Mouse (Mus musculus) CD4-positive, CD25-positive, alpha-beta regulatory T cell, adult 4 months (primary cell): ENCODE measurements at regions not wholly inside any gene's neighbourhood (a gene's known extent, or its start where the extent isn't known, plus 50 kb on each side); places are given as distances from the start of the nearest gene placed in this dataset.

Experiments used
- ATAC-seq: one replicate; pipeline ENCODE4 v1.8.0; 2017

GRCm38 (mm10) chr13:107530392-107530791, 508.5 kb upstream of the Kif2a start:
- ATAC-seq = no peak

GRCm38 (mm10) chr13:107528724-107529456, 507.0 kb upstream of the Kif2a start:
- ATAC-seq = no peak

DNA sequence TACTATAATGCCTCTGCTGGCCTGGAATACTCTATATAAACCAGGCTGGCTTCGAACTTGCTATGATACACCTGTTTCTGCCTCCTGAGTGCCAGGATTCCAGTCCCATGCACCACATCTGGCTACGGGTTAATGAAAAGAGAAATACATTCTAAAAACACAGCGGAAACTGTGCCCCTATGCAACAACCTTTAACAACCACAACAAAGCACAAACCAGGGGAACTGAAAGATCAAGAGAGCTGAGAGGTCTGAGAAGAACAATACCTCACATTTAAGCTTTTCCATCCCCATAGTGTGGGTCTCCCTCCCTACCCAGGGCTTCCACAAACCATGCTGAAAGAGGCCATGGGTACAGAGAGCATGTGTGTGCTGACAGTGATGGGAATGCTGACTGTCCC, 501.0 kb upstream of the Kif2a start:
- ATAC-seq = peak; percentile 34

GRCm38 (mm10) chr13:107514236-107514635, 492.3 kb upstream of the Kif2a start:
- ATAC-seq = no peak

- no peak for ATAC-seq
These were observed 491.6 kb upstream of the Kif2a start for GRCm38 (mm10) chr13:107513274-107514146.

GRCm38 (mm10) chr13:107507336-107507735, 485.4 kb upstream of the Kif2a start:
- no peak for ATAC-seq

DNA sequence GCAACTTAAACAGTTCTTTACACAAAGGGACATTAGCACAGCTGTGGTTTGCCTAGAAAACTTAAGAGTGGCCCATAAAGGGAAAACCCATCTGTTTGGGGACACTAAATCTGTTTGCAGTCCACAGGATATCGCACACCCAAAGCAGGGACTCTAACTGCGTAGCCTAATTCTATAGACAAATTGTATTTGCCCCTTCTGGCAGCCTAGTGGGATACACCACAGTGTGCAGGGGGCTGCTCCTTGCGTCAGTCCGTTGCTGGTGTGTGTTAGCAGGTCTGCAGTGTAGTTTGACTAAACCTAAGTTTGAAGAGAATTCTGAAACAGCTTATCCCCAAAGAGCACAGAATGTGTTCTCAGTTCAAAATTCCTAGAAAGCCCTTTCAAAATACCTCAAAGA, 484.9 kb upstream of the Kif2a start:
- ATAC-seq = no peak

GRCm38 (mm10) chr13:107505318-107505717, 483.4 kb upstream of the Kif2a start:
- no peak for ATAC-seq

GRCm38 (mm10) chr13:107502261-107502660, 480.3 kb upstream of the Kif2a start:
- no peak for ATAC-seq

DNA sequence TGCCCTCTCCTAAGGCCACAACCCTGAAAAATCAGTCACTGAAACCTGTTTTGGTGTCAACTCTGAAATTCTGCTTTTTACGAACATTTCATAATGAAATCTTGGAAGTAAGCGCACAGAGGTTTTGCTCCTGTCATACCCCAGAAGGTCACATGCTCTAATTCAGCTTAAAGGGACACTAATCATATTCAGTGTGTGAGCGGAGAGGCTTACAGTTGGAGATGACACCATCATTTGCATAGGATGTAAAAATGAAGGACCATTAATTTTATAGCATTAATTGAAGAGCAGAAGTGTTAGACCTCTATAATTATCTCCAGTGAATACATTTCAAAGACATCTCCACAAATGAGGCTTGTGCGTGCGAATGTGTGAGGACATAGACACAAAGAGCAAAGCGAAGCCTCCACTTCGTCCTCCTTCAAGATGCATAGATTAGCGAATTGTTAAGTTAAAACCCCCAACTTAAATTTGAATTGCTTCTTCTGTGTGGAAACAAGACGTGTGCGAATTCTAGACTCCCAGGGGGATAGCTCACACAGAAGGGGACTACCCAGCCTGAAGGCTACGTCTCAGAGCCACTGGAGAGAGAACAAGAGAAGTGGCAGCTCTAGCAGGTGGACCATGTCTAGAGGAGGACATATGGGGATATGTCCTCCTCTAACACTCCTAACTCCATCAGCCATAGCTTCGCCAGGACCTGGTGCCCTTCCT, 479.0 kb upstream of the Kif2a start:
- no peak for ATAC-seq

GRCm38 (mm10) chr13:107499296-107499695, 477.4 kb upstream of the Kif2a start:
- ATAC-seq = no peak

GRCm38 (mm10) chr13:107495161-107495732, 473.3 kb upstream of the Kif2a start:
- ATAC-seq = no peak

DNA sequence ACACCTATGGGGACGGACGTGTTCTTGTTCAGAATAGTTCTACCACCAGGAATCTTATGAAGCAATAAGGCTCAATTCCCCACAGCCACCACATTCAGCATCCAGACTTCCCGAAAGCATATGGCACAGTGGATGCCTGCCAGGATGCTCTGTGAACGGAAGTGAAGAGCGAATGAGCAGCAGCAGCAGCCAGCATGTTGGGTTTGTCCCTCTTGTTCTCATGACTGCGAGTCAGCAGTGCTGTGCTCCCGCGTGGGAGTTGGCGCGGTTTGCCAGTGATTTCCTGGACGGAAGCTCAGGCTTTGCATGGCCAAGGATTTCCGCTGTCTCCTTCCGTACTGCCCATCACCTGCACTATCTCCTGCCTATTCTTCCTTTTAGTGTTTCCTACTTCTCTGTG, 471.8 kb upstream of the Kif2a start:
- no peak for ATAC-seq

- ATAC-seq = no peak
These were observed 470.5 kb upstream of the Kif2a start for GRCm38 (mm10) chr13:107492448-107492847.

DNA sequence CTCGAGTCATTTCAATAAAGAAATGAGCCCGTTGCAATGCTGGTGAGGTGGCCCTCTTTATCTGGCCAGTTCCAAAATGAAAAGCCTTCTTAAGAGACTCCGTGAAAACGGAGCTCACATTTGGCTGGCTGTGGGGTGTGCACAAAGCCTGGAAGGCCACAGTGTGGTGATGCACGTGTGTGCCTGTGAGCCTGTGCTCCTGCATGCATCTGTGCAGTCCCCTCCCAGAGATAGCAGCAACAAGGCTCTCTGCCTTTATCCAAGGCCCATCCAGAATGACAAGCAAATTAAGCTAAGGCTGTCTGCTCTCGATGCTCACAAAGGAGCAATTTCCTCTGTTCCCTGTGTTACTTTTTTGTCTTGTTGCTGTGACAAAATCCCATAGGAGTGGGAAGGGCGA, 469.5 kb upstream of the Kif2a start:
- no peak for ATAC-seq

GRCm38 (mm10) chr13:107485400-107486017, 463.6 kb upstream of the Kif2a start:
- ATAC-seq = no peak

DNA sequence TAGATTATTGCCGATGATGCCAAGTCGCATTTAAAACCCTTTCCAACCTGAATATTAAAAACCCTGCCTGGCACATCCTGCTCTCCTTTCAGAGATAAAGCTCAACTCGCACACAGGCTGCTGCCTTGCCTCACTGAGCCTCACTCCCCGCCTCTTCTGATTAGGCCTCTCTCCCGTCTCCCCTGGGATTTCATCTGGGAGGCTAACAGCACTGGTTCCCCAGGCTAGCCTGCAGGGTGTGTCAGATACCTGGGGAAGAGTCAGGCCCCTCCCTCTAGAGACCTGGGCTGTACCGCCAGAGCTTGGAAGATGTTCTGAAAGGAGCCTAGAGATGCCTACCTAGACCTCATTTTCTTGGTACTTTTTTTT, 462.7 kb upstream of the Kif2a start:
- ATAC-seq = no peak

GRCm38 (mm10) chr13:107483967-107484629, 462.2 kb upstream of the Kif2a start:
- no peak for ATAC-seq

- ATAC-seq = no peak
These were observed 453.2 kb upstream of the Kif2a start for GRCm38 (mm10) chr13:107475166-107475565.

GRCm38 (mm10) chr13:107469491-107470276, 447.8 kb upstream of the Kif2a start:
- no peak for ATAC-seq

DNA sequence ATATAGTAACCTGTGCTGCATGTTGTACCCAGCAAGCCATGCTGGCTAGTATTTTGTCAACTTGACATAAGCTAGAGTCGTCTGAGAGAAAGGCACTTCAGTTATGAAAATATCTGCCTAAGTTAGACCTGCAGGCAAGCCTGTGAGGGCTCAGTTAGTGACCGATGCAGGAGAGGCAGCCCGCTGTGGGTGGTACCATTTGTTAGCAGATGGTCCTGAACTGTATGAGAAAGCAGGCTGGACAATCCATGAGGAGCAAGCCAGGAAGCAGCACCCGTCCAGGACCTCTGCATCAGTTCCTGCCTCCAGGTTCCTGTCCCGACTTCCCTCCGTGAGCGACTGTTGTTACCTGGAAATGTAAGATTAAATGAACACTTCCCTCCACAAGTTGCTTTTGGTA, 440.9 kb upstream of the Kif2a start:
- ATAC-seq = no peak
